Mouse (Mus musculus) myocyte (in vitro differentiated cells): ENCODE measurements at regions not wholly inside any gene's neighbourhood (a gene's known extent, or its start where the extent isn't known, plus 50 kb on each side); places are given as distances from the start of the nearest gene placed in this dataset.

ENCODE experiments used
- H3K27me3 ChIP-seq: one replicate; pipeline ENCODE4 v1.6.1; 2011; ENCODE audit not compliant: control insufficient read depth, insufficient read depth, insufficient read length
- H3K36me3 ChIP-seq: one replicate; pipeline ENCODE4 v1.6.1; 2011; ENCODE audit not compliant: control insufficient read depth, insufficient read depth
- H3K4me2 ChIP-seq: one replicate; pipeline ENCODE4 v1.6.1; 2011; ENCODE audit warnings: low read depth, control low read depth
- H3K4me3 ChIP-seq: one replicate; pipeline ENCODE4 v1.5.1; 2011; ENCODE audit warnings: mild to moderate bottlenecking, control low read depth, moderate library complexity
- H3K79me2 ChIP-seq: one replicate; pipeline ENCODE4 v1.6.1; 2011; ENCODE audit not compliant: control insufficient read depth, insufficient read depth
- H3ac ChIP-seq: one replicate; pipeline ENCODE4 v1.6.1; 2011; ENCODE audit not compliant: control insufficient read depth, insufficient read length
- CEBPB ChIP-seq: IDR thresholded peaks from 2 replicates; pipeline ENCODE4 v1.6.1; 2011; ENCODE audit warnings: mild to moderate bottlenecking, moderate library complexity; ENCODE audit not compliant: poor library complexity, insufficient read depth, severe bottlenecking
- E2F4 ChIP-seq: IDR thresholded peaks from one replicate; pipeline ENCODE4 v1.6.1; 2011; ENCODE audit warnings: mild to moderate bottlenecking, control low read depth, moderate library complexity; ENCODE audit not compliant: insufficient read depth
- MAX ChIP-seq: IDR thresholded peaks from one replicate; pipeline ENCODE4 v1.6.1; 2011; ENCODE audit warnings: low read depth, mild to moderate bottlenecking, control low read depth
- MYOD1 ChIP-seq, 3 experiments: IDR thresholded peaks; one replicate each; pipeline ENCODE4 v1.6.1; 2011; ENCODE audit warnings: control low read depth in 2 of 3, low read depth in 2 of 3, mild to moderate bottlenecking in 2 of 3, moderate library complexity in 1 of 3; ENCODE audit not compliant: insufficient read length in 2 of 3, control insufficient read depth in 1 of 3
- MYOG ChIP-seq, 3 experiments: IDR thresholded peaks; one replicate each; pipeline ENCODE4 v1.6.1; 2011; ENCODE audit warnings: control low read depth in 2 of 3, low read depth in 2 of 3, mild to moderate bottlenecking in 2 of 3; ENCODE audit not compliant: insufficient read length in 2 of 3, control insufficient read depth in 1 of 3, insufficient read depth in 1 of 3
- POLR2A ChIP-seq: IDR thresholded peaks from one replicate; pipeline ENCODE4 v1.6.1; 2011; ENCODE audit warnings: low read depth, mild to moderate bottlenecking, control low read depth, moderate library complexity; ENCODE audit not compliant: insufficient read length
- POLR2AphosphoS2 ChIP-seq: IDR thresholded peaks from one replicate; pipeline ENCODE4 v1.6.1; 2011; ENCODE audit warnings: low read depth, control low read depth; ENCODE audit not compliant: insufficient read length
- REST ChIP-seq: IDR thresholded peaks from one replicate; pipeline ENCODE4 v1.6.1; 2011; ENCODE audit warnings: mild to moderate bottlenecking, control low read depth, moderate library complexity; ENCODE audit not compliant: insufficient read depth, insufficient read length
- SRF ChIP-seq: IDR thresholded peaks from one replicate; pipeline ENCODE4 v1.6.1; 2011; ENCODE audit warnings: low read depth; ENCODE audit not compliant: control insufficient read depth, insufficient read length
- TCF12 ChIP-seq: IDR thresholded peaks from one replicate; pipeline ENCODE4 v1.6.1; 2011; ENCODE audit warnings: mild to moderate bottlenecking, control low read depth; ENCODE audit not compliant: poor library complexity, insufficient read depth, severe bottlenecking
- USF1 ChIP-seq: IDR thresholded peaks from one replicate; pipeline ENCODE4 v1.6.1; 2011; ENCODE audit warnings: low read depth, mild to moderate bottlenecking, control low read depth, moderate library complexity

GRCm38 (mm10) chr8:112130196-112130595 is 115.4 kb upstream of the Gm6793 start:
- Histone ChIP-seq H3ac (no peak overlapping the region), H3K27me3 (no peaks in the 10 kb centered on the region), H3K79me2 (no peaks in the 10 kb centered on the region), H3K4me3 (no peak overlapping the region), H3K4me2 (no peak overlapping the region), H3K36me3 (no peaks in the 10 kb centered on the region)
- TF ChIP-seq MYOD1 (IDR thresholded peaks at IDR 0.05; ENCODE audit: control insufficient read depth in 1 of 3, insufficient read length in 2 of 3, low read depth in 2 of 3): no peak
- no peak for TF ChIP-seq POLR2AphosphoS2
- TF ChIP-seq CEBPB: no peak
- TF ChIP-seq MYOG (IDR thresholded peaks at IDR 0.05; ENCODE audit: control insufficient read depth in 1 of 3, insufficient read depth in 1 of 3, insufficient read length in 2 of 3, low read depth in 2 of 3): no peak
- TF ChIP-seq USF1: no peak

- no peak overlapping the region for H3ac ChIP-seq
- no peaks in the 10 kb centered on the region for H3K27me3 ChIP-seq
- H3K4me2 ChIP-seq: no peak overlapping the region
- TF ChIP-seq CEBPB (no peak), POLR2A (no peak), REST (peak; percentile 100), MYOG (IDR thresholded peaks at IDR 0.05; ENCODE audit: control insufficient read depth in 1 of 3, insufficient read depth in 1 of 3, insufficient read length in 2 of 3, low read depth in 2 of 3) (no peak), E2F4 (no peak), USF1 (no peak), MAX (peak; percentile 29)
- no peaks in the 10 kb centered on the region for H3K79me2 ChIP-seq
- H3K36me3 ChIP-seq: no peaks in the 10 kb centered on the region
- no peak overlapping the region for H3K4me3 ChIP-seq
Measured at GRCm38 (mm10) chr8:112128833-112129518, 114.1 kb upstream of the Gm6793 start.

- H3K4me2 ChIP-seq: no peak overlapping the region
- TF ChIP-seq MAX (no peak), REST (no peak), CEBPB (no peak), TCF12 (no peak), E2F4 (no peak), SRF (no peak)
- H3K27me3 ChIP-seq: no peaks in the 10 kb centered on the region
- H3K4me3 ChIP-seq: no peak overlapping the region
- no peak overlapping the region for H3ac ChIP-seq
- H3K36me3 ChIP-seq: no peaks in the 10 kb centered on the region
- H3K79me2 ChIP-seq: no peaks in the 10 kb centered on the region
Measured at GRCm38 (mm10) chr8:112111950-112112349, 97.1 kb upstream of the Gm6793 start.

- H3K36me3 ChIP-seq: no peaks in the 10 kb centered on the region
- no peak overlapping the region for H3K4me2 ChIP-seq
- H3K4me3 ChIP-seq: no peak overlapping the region
- TF ChIP-seq SRF (no peak), REST (no peak), MYOD1 (IDR thresholded peaks at IDR 0.05; ENCODE audit: control insufficient read depth in 1 of 3, insufficient read length in 2 of 3, low read depth in 2 of 3) (no peak), POLR2AphosphoS2 (no peak), MYOG (IDR thresholded peaks at IDR 0.05; ENCODE audit: control insufficient read depth in 1 of 3, insufficient read depth in 1 of 3, insufficient read length in 2 of 3, low read depth in 2 of 3) (no peak), MAX (no peak), POLR2A (no peak), E2F4 (no peak), USF1 (no peak)
- no peak overlapping the region for H3ac ChIP-seq
- H3K27me3 ChIP-seq: no peaks in the 10 kb centered on the region
- no peaks in the 10 kb centered on the region for H3K79me2 ChIP-seq
Measured at GRCm38 (mm10) chr8:112097883-112098635, 83.2 kb upstream of the Gm6793 start.

- Histone ChIP-seq H3K4me2 (no peak overlapping the region), H3K27me3 (no peaks in the 10 kb centered on the region), H3K79me2 (no peaks in the 10 kb centered on the region), H3K4me3 (no peak overlapping the region), H3K36me3 (no peaks in the 10 kb centered on the region), H3ac (no peak overlapping the region)
- no peak for TF ChIP-seq USF1
- no peak for TF ChIP-seq POLR2AphosphoS2
- TF ChIP-seq MAX: no peak
- no peak for TF ChIP-seq REST
- TF ChIP-seq MYOD1 (IDR thresholded peaks at IDR 0.05; ENCODE audit: control insufficient read depth in 1 of 3, insufficient read length in 2 of 3, low read depth in 2 of 3): no peak
- no peak for TF ChIP-seq E2F4
Measured at GRCm38 (mm10) chr8:112094881-112095280, 80.0 kb upstream of the Gm6793 start.
